Mouse (Mus musculus) C2C12 (cell line): ENCODE data around the gene S100pbp. TPM values are rescaled to one million over a fixed set of nuclear protein-coding genes. Genes with fewer than 3 reads are reported as not detected.

Experiments used
- H3K27me3 ChIP-seq: one replicate; pipeline ENCODE4 v1.6.1; 2011; ENCODE audit not compliant: control insufficient read depth, insufficient read depth, insufficient read length
- H3K36me3 ChIP-seq: one replicate; pipeline ENCODE4 v1.6.1; 2011; ENCODE audit not compliant: control insufficient read depth, insufficient read depth
- H3K4me3 ChIP-seq: one replicate; pipeline ENCODE4 v1.5.1; 2011; ENCODE audit warnings: mild to moderate bottlenecking, control low read depth; ENCODE audit not compliant: poor library complexity, insufficient read depth, severe bottlenecking
- H3K79me2 ChIP-seq: one replicate; pipeline ENCODE4 v1.6.1; 2011; ENCODE audit not compliant: control insufficient read depth, insufficient read depth
- H3K79me3 ChIP-seq: one replicate; pipeline ENCODE4 v1.6.1; 2011; ENCODE audit warnings: low read depth, control low read depth
- H3ac ChIP-seq: one replicate; pipeline ENCODE3; 2011; ENCODE audit warnings: low read depth; ENCODE audit not compliant: control insufficient read depth, insufficient read length
- CEBPB ChIP-seq: IDR thresholded peaks from one replicate; pipeline ENCODE4 v1.6.1; 2011; ENCODE audit warnings: low read depth, mild to moderate bottlenecking, control low read depth, moderate library complexity
- CTCF ChIP-seq: IDR thresholded peaks from one replicate; pipeline ENCODE4 v1.5.1; 2011; ENCODE audit not compliant: control insufficient read depth, insufficient read depth, insufficient read length
- FOSL1 ChIP-seq: IDR thresholded peaks from one replicate; pipeline ENCODE4 v1.8.0; 2011; ENCODE audit warnings: mild to moderate bottlenecking, low read length; ENCODE audit not compliant: poor library complexity, insufficient read depth, severe bottlenecking
- MAX ChIP-seq: IDR thresholded peaks from one replicate; pipeline ENCODE4 v1.6.1; 2011; ENCODE audit warnings: mild to moderate bottlenecking, control low read depth
- MYOD1 ChIP-seq: IDR thresholded peaks from one replicate; pipeline ENCODE4 v1.6.1; 2011; ENCODE audit warnings: low read depth; ENCODE audit not compliant: control insufficient read depth, insufficient read length
- MYOG ChIP-seq: IDR thresholded peaks from one replicate; pipeline ENCODE4 v1.6.1; 2011; ENCODE audit not compliant: control insufficient read depth, insufficient read length; ENCODE audit errors: extremely low read depth
- USF1 ChIP-seq: IDR thresholded peaks from one replicate; pipeline ENCODE4 v1.6.1; 2011; ENCODE audit warnings: low read depth, mild to moderate bottlenecking, control low read depth, moderate library complexity
- polyA plus RNA-seq: library from polyadenylated mRNA; unstranded; fragments of >200 nt; fragmentation: generic; extraction: Trizol; gene quantifications from one replicate; pipeline ENCODE4 v1.2.1, GENCODE M21; 2012; ENCODE audit warnings: missing spikeins

S100pbp gene
- polyA plus RNA-seq, 1 experiment: 8.1 TPM

- H3K27me3 ChIP-seq: no peaks in the 10 kb centered on the region
- H3K36me3 ChIP-seq: peaks cover 76% of the 10 kb centered on the region
- H3K4me3 ChIP-seq: no peak overlapping the region
- peaks cover 35% of the 10 kb centered on the region for H3K79me2 ChIP-seq
- TF ChIP-seq USF1 (no peak), MAX (no peak), MYOG (no peak), CEBPB (no peak), MYOD1 (no peak), CTCF (no peak), FOSL1 (no peak)
- H3ac ChIP-seq: no peak overlapping the region
- peaks cover 9% of the 10 kb centered on the region for H3K79me3 ChIP-seq
Observed at GRCm38 (mm10) chr4:129222019-129222925, 32.7 kb upstream of the S100pbp start.

GRCm38 (mm10) chr4:129221097-129222010 is 31.8 kb upstream of the S100pbp start:
- Histone ChIP-seq H3ac (no peak overlapping the region), H3K4me3 (no peak overlapping the region), H3K27me3 (no peaks in the 10 kb centered on the region), H3K79me3 (peaks cover under 1% of the 10 kb centered on the region), H3K36me3 (peaks cover 85% of the 10 kb centered on the region), H3K79me2 (peaks cover 26% of the 10 kb centered on the region)
- TF ChIP-seq FOSL1 (no peak), MYOD1 (no peak), CTCF (no peak), CEBPB (no peak), MAX (no peak), USF1 (no peak), MYOG (no peak)

- Histone ChIP-seq H3ac (no peak overlapping the region), H3K79me3 (no peaks in the 10 kb centered on the region), H3K36me3 (peaks cover 86% of the 10 kb centered on the region), H3K4me3 (no peak overlapping the region), H3K27me3 (no peaks in the 10 kb centered on the region), H3K79me2 (peaks cover 18% of the 10 kb centered on the region)
- TF ChIP-seq CTCF: no peak
- TF ChIP-seq CEBPB: no peak
- TF ChIP-seq FOSL1: no peak
- no peak for TF ChIP-seq MAX
- TF ChIP-seq MYOG: no peak
- no peak for TF ChIP-seq USF1
- no peak for TF ChIP-seq MYOD1
Observed at GRCm38 (mm10) chr4:129220376-129221089, 31.0 kb upstream of the S100pbp start.

- peaks cover 84% of the 10 kb centered on the region for H3K36me3 ChIP-seq
Observed at GRCm38 (mm10) chr4:129219198-129219597, 29.7 kb upstream of the S100pbp start.

More at GRCm38 (mm10) chr4:129219198-129219597, 29.7 kb upstream of the S100pbp start:
- H3ac ChIP-seq: no peak overlapping the region
- H3K4me3 ChIP-seq: no peak overlapping the region
- TF ChIP-seq USF1 (no peak), MYOD1 (no peak), MAX (no peak), CEBPB (no peak), MYOG (no peak), FOSL1 (no peak), CTCF (no peak)
- peaks cover 7% of the 10 kb centered on the region for H3K79me2 ChIP-seq
- H3K27me3 ChIP-seq: no peaks in the 10 kb centered on the region
- no peaks in the 10 kb centered on the region for H3K79me3 ChIP-seq
